In genomic region chr7:19308454-19309277, GRCm38 (mm10) we compare ENCODE assay signal across 8 mouse cellular contexts. TPM values are rescaled to one million over a fixed set of nuclear protein-coding genes. Genes with fewer than 3 reads are reported as not detected.
DNase-seq lines count a peak whose midpoint lies in the region; ATAC-seq lines count a peak whose summit lies in the region.

No protein-coding gene starts in this region.

- peaks cover 67% of the 10 kb centered on the region for H3K27me3 ChIP-seq in forebrain, embryonic 10.5 days (ENCODE audit: poor library complexity, severe bottlenecking)
- H3K27me3 ChIP-seq in heart, embryonic 15.5 days = peaks cover 39% of the 10 kb centered on the region
- peaks cover 84% of the 10 kb centered on the region for H3K27me3 ChIP-seq in liver, embryonic 12.5 days (replicated peaks)
- H3K27me3 ChIP-seq in stomach, embryonic 14.5 days (ENCODE audit: control insufficient read depth, insufficient read depth, low read length) = peaks cover 28% of the 10 kb centered on the region

- H3K9me3 ChIP-seq in forebrain, embryonic 10.5 days = no peaks in the 10 kb centered on the region
- no peaks in the 10 kb centered on the region for H3K9me3 ChIP-seq in heart, embryonic 15.5 days (replicated peaks)
- no peaks in the 10 kb centered on the region for H3K9me3 ChIP-seq in liver, embryonic 12.5 days (replicated peaks)
- no peaks in the 10 kb centered on the region for H3K9me3 ChIP-seq in stomach, embryonic 14.5 days (ENCODE audit: control insufficient read depth, low read depth, low read length)

- under 1% methylated on average over 58 of the region's 58 CpGs for WGBS in forebrain, embryonic 10.5 days
- under 1% methylated on average over 58 of the region's 58 CpGs for WGBS in heart, embryonic 15.5 days
- WGBS in liver, embryonic 12.5 days (ENCODE audit: insufficient replicate concordance) = under 1% methylated on average over 58 of the region's 58 CpGs
- WGBS in stomach, embryonic 14.5 days = under 1% methylated on average over 58 of the region's 58 CpGs

- H3K36me3 ChIP-seq in forebrain, embryonic 10.5 days (replicated peaks) = no peaks in the 10 kb centered on the region
- no peaks in the 10 kb centered on the region for H3K36me3 ChIP-seq in heart, embryonic 15.5 days
- no peaks in the 10 kb centered on the region for H3K36me3 ChIP-seq in liver, embryonic 12.5 days
- no peaks in the 10 kb centered on the region for H3K36me3 ChIP-seq in stomach, embryonic 14.5 days (ENCODE audit: control insufficient read depth, insufficient read depth, low read length)

- peak overlapping the region; percentile 60 for H3K9ac ChIP-seq in heart, embryonic 15.5 days
- H3K9ac ChIP-seq in liver, embryonic 12.5 days = peak overlapping the region; percentile 64
- peak overlapping the region; percentile 29 for H3K9ac ChIP-seq in stomach, embryonic 14.5 days (replicated peaks; ENCODE audit: low read depth, low read length)

- peaks cover 50% of the 10 kb centered on the region for H3K4me1 ChIP-seq in forebrain, embryonic 10.5 days
- H3K4me1 ChIP-seq in heart, embryonic 15.5 days (replicated peaks) = peaks cover 38% of the 10 kb centered on the region
- H3K4me1 ChIP-seq in liver, embryonic 12.5 days = peaks cover 44% of the 10 kb centered on the region
- peaks cover 16% of the 10 kb centered on the region for H3K4me1 ChIP-seq in stomach, embryonic 14.5 days (ENCODE audit: control insufficient read depth, insufficient read depth, low read length)

- peak overlapping the region; percentile 99 for H3K4me2 ChIP-seq in heart, embryonic 15.5 days
- H3K4me2 ChIP-seq in liver, embryonic 12.5 days = peak overlapping the region; percentile 99
- H3K4me2 ChIP-seq in stomach, embryonic 14.5 days (replicated peaks; ENCODE audit: low read depth, low read length) = peak overlapping the region; percentile 99

- DNase-seq in CD8-positive naive resting alpha-beta T cell, adult 2 months (ENCODE audit: low read depth in 2 of 2, low spot score in 2 of 2) = peak; percentile 86 to 93
- peak; percentile 66 for DNase-seq in c-Kit-negative CD71-positive TER-119-positive erythroid progenitor cells, embryonic 14.5 days (ENCODE audit: low read depth, low spot score)
- DNase-seq in forebrain, embryonic 10.5 days (ENCODE audit: extremely low spot score, low spot score) = peak; percentile 98
- DNase-seq in kidney, postnatal 14 days = peak; percentile 97
- DNase-seq in natural killer cell, adult 2 months (ENCODE audit: low spot score in 2 of 2) = peak; percentile 91

- H3K4me3 ChIP-seq in forebrain, embryonic 10.5 days = peak overlapping the region; percentile 78
- peak overlapping the region; percentile 57 for H3K4me3 ChIP-seq in heart, embryonic 15.5 days
- H3K4me3 ChIP-seq in liver, embryonic 12.5 days = peak overlapping the region; percentile 72
- peak overlapping the region; percentile 59 for H3K4me3 ChIP-seq in stomach, embryonic 14.5 days (ENCODE audit: low read depth, low read length)

- ATAC-seq in heart, embryonic 15.5 days (replicated peaks; ENCODE audit: insufficient number of reproducible peaks, insufficient read depth, low FRiP score, low read depth) = peak; percentile 83
- peak; percentile 82 for ATAC-seq in liver, embryonic 12.5 days
- ATAC-seq in stomach, embryonic 14.5 days (ENCODE audit: insufficient number of reproducible peaks, insufficient read depth, low FRiP score, low read depth) = peak; percentile 86

- peak overlapping the region; percentile 66 for H3K27ac ChIP-seq in forebrain, embryonic 10.5 days
- H3K27ac ChIP-seq in heart, embryonic 15.5 days = peak overlapping the region; percentile 87
- peak overlapping the region; percentile 66 for H3K27ac ChIP-seq in liver, embryonic 12.5 days
- H3K27ac ChIP-seq in stomach, embryonic 14.5 days (ENCODE audit: low read length) = peak overlapping the region; percentile 66; the same call in 1 of the 2 replicates

RNA-seq across cellular contexts. Expression of gene Fosb, which starts 1.2 kb away (rescaled TPM):
- 0.10 TPM in 1 of 2 replicates, not detected in the other for polyA plus RNA-seq in forebrain, embryonic 10.5 days (2016; fragmentation: Nextera tagmentation; extraction: Ambion mirVana)
- polyA plus RNA-seq in heart, embryonic 15.5 days (2015; fragmentation: Nextera tagmentation; extraction: Ambion mirVana) = 0.20 and 0.47 TPM in 2 replicates
- 0.04 and 0.05 TPM in 2 replicates for polyA plus RNA-seq in liver, embryonic 12.5 days (2016; fragmentation: Nextera tagmentation; extraction: Ambion mirVana)
- polyA plus RNA-seq in stomach, embryonic 14.5 days (2014; fragmentation: Nextera tagmentation; extraction: Ambion mirVana) = 0.07 TPM in 1 of 2 replicates, not detected in the other

RNA-seq across cellular contexts. Expression of gene Rtn2, which starts 26.2 kb away (rescaled TPM):
- polyA plus RNA-seq in forebrain, embryonic 10.5 days (2016; fragmentation: Nextera tagmentation; extraction: Ambion mirVana) = 32.1 and 33.1 TPM in 2 replicates
- polyA plus RNA-seq in heart, embryonic 15.5 days (2015; fragmentation: Nextera tagmentation; extraction: Ambion mirVana) = 27.2 TPM in 2 replicates
- polyA plus RNA-seq in liver, embryonic 12.5 days (2016; fragmentation: Nextera tagmentation; extraction: Ambion mirVana) = 5.1 and 5.6 TPM in 2 replicates
- 11.7 and 13.9 TPM in 2 replicates for polyA plus RNA-seq in stomach, embryonic 14.5 days (2014; fragmentation: Nextera tagmentation; extraction: Ambion mirVana)

RNA-seq across cellular contexts. Expression of gene Ppm1n, which starts 28.8 kb away (rescaled TPM):
- 0.41 and 0.51 TPM in 2 replicates for polyA plus RNA-seq in forebrain, embryonic 10.5 days (2016; fragmentation: Nextera tagmentation; extraction: Ambion mirVana)
- polyA plus RNA-seq in heart, embryonic 15.5 days (2015; fragmentation: Nextera tagmentation; extraction: Ambion mirVana) = 0.11 and 0.16 TPM in 2 replicates
- polyA plus RNA-seq in liver, embryonic 12.5 days (2016; fragmentation: Nextera tagmentation; extraction: Ambion mirVana) = not detected in 2 replicates
- polyA plus RNA-seq in stomach, embryonic 14.5 days (2014; fragmentation: Nextera tagmentation; extraction: Ambion mirVana) = 0.15 TPM in 1 of 2 replicates, not detected in the other

RNA-seq across cellular contexts. Expression of gene Ercc1, which starts 35.9 kb away (rescaled TPM):
- 95.3 and 96.1 TPM in 2 replicates for polyA plus RNA-seq in forebrain, embryonic 10.5 days (2016; fragmentation: Nextera tagmentation; extraction: Ambion mirVana)
- polyA plus RNA-seq in heart, embryonic 15.5 days (2015; fragmentation: Nextera tagmentation; extraction: Ambion mirVana) = 59.8 and 60.3 TPM in 2 replicates
- 25.8 and 31.5 TPM in 2 replicates for polyA plus RNA-seq in liver, embryonic 12.5 days (2016; fragmentation: Nextera tagmentation; extraction: Ambion mirVana)
- polyA plus RNA-seq in stomach, embryonic 14.5 days (2014; fragmentation: Nextera tagmentation; extraction: Ambion mirVana) = 86.0 and 92.8 TPM in 2 replicates

RNA-seq across cellular contexts. Expression of gene Vasp, which starts 37.0 kb away (rescaled TPM):
- 47.4 and 56.9 TPM in 2 replicates for polyA plus RNA-seq in forebrain, embryonic 10.5 days (2016; fragmentation: Nextera tagmentation; extraction: Ambion mirVana)
- polyA plus RNA-seq in heart, embryonic 15.5 days (2015; fragmentation: Nextera tagmentation; extraction: Ambion mirVana) = 81.2 and 81.6 TPM in 2 replicates
- polyA plus RNA-seq in liver, embryonic 12.5 days (2016; fragmentation: Nextera tagmentation; extraction: Ambion mirVana) = 61.1 and 61.5 TPM in 2 replicates
- polyA plus RNA-seq in stomach, embryonic 14.5 days (2014; fragmentation: Nextera tagmentation; extraction: Ambion mirVana) = 48.1 and 64.9 TPM in 2 replicates

Comparison
In these comparisons a context has a peak if more than half of its experiments do, and no peak if none do; other contexts are left out.
1. Peak in every context shown above with its lines: DNase-seq, ATAC-seq, H3K4me3 ChIP-seq and H3K27ac ChIP-seq.